Mouse (Mus musculus): ENCODE measurements at regions not wholly inside any gene's neighbourhood (a gene's known extent, or its start where the extent isn't known, plus 50 kb on each side); places are given as distances from the start of the nearest gene placed in this dataset.

DNA sequence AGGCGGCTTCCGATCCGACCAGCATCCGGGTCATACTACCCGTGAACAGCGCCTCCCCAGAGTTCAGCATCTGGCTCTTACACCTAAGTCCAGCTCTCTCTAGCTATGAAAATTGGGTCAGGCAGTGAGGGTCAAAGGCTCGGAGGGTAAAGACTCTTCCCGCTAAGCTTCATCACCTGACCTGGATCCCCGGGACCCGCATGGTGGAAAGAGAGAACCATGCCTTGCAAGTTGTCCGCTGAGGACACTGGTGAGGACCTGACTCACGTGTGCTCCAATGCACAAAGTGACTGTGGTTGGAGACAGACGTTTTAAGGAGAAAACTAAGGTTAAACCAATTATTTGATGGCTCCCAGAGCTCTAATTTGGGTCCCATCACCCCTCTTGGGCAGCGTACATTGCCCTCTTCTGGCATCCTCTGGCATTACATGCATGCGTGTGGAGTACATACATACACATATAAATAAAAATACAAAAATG lies 74.6 kb upstream of the Sall4 start:
- no peak for ATAC-seq
- TF ChIP-seq CTCF (IDR thresholded peaks at IDR 0.05): no peak
- CTCF ChIA-PET: no interaction called here
- DNase-seq (ENCODE audit: low read depth, low spot score): no peak
- POLR2A ChIA-PET: no interaction called here
- no peaks in the 10 kb centered on the region for H3K27me3 ChIP-seq
- in situ Hi-C loops (cut with MboI; ENCODE audit: low pct_unique_long_range_greater_than_20kb): no loop called here

DNA sequence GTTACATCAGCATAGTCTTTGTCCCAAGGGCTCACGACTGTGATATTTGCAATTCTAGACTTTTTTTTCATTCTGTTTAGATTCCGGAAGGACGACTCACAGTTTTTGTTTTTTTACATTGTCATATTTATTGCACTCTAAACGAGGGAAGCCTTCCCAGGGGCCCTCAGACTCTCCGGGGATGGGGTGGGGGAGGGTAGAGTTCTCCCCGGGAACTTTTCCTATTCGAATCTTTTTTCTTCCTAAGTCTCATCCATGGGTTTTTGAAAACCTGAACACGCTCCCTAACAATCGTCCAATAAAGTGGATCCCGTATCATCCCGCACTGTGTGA lies 73.9 kb upstream of the Sall4 start:
- DNase-seq (ENCODE audit: low read depth, low spot score) (no peak), ATAC-seq (no peak)
- in situ Hi-C loops (cut with MboI; ENCODE audit: low pct_unique_long_range_greater_than_20kb): no loop called here
- TF ChIP-seq CTCF (IDR thresholded peaks at IDR 0.05): no peak
- POLR2A ChIA-PET: no interaction called here
- H3K27me3 ChIP-seq: no peaks in the 10 kb centered on the region
- CTCF ChIA-PET: no interaction called here

DNA sequence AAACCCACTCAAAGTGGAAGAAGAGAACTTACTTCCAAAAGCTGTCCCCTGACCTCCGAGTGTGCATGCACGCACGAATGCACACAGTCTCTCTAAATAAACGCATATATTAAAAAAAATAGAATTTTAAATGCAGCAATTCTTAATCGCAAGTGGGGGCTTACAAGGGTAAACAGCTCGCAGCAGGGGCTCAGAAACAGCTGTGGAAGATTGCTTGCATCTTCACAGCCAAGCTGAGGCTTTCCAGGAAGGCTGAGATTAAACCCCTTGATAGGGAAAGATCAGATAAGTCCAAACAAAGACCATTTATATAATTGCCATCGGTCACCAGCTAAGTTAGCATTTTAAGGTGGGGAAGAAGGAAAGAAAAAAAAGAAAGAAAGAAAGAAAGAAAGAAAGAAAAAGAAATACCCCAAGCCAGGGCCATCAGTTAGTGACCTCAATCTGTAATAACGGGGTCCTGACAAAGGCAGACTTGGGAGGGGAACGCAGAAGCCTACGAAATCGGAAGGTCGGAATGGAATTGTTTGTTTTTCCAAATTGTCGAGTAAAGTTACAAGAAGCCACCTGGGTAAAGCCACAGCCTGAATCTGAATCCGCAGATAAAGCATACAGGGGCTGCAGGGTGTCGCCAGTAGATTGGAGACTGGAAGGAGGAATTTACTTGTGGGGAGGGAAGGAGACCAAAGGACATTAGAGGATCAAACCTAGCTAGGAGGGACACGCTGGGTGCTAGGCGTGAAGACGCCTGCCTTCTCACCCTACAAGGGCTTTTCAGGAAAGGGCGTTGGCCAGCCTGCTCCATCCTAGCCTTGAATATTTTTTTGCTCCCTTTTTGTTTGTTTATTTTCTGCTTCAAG lies 73.3 kb upstream of the Sall4 start:
- ATAC-seq: no peak
- TF ChIP-seq CTCF (IDR thresholded peaks at IDR 0.05): no peak
- POLR2A ChIA-PET: no interaction called here
- DNase-seq (ENCODE audit: low read depth, low spot score): no peak
- in situ Hi-C loops (cut with MboI; ENCODE audit: low pct_unique_long_range_greater_than_20kb): no loop called here
- CTCF ChIA-PET: no interaction called here
- no peaks in the 10 kb centered on the region for H3K27me3 ChIP-seq

DNA sequence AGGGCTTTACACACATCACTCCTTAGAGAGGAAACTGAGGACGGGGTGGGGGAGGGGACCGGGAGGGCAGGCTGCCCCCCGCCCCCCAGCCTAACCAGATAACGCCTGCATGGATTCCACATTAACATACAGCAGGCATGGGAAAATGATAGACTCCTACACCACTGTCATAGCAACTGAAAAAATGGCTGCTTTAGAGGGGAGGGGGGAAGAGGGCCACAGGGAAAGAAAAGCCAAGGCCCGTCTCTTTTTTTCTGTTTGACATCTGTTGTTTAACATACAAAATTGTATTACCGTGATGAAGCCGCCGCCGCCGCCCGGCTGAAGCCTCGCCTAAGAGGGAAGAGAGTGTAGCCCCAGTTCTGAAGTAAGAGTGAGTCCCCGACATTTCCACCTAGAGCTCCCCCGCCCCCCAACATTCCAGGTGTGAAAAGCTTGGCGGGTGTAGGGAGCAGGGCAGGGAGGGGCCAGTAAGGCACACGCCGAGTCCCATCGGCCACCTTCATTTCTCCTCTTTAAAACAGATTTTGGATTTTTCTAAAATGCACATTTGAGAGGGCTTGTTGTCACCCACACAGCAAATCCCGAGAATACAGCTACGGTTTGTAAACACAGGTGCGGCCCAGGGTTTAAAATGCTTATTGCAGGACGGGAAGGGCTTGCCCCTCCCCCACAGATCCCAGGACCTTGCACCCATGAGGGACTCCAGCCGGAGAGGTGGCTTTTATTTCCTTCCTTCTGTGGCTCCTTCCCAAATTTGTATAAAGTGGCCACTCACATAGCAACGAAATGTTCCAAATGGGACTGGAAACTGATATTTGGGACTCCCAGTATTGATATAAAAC lies 72.3 kb upstream of the Sall4 start:
- ChIA-PET POLR2A (no interaction called here), CTCF (no interaction called here)
- H3K27me3 ChIP-seq: no peaks in the 10 kb centered on the region
- ATAC-seq (no peak), DNase-seq (ENCODE audit: low read depth, low spot score) (no peak)
- in situ Hi-C loops (cut with MboI; ENCODE audit: low pct_unique_long_range_greater_than_20kb): no loop called here
- no peak for TF ChIP-seq CTCF (IDR thresholded peaks at IDR 0.05)

DNA sequence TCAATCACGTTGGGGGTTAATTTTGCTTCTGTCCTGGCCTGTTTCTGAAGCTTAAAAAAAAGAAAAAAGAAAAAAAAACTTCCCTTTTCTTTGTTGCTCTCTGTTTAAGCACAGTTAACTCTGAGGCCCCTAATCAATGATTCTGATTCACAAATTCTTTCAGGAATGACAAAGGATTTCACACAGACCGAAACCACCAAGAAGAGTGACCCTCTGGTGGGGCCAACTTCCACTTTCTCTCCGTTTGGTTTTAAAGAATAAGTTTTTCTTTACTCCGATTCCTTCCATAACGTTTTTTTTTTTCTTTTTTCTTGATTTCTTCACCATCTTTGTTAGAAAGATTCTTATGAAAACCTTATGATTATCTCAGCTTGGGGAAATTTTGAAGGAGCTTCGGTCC lies 71.5 kb upstream of the Sall4 start:
- TF ChIP-seq CTCF (IDR thresholded peaks at IDR 0.05): no peak
- ATAC-seq: no peak
- in situ Hi-C loops (cut with MboI; ENCODE audit: low pct_unique_long_range_greater_than_20kb): no loop called here
- no peak for DNase-seq (ENCODE audit: low read depth, low spot score)
- ChIA-PET POLR2A (no interaction called here), CTCF (interaction anchor here (0.9 kb wide), 1 partner anchor 12 kb away, joined by 3 read pairs; no protein-coding TSS in a partner anchor)
- no peaks in the 10 kb centered on the region for H3K27me3 ChIP-seq

DNA sequence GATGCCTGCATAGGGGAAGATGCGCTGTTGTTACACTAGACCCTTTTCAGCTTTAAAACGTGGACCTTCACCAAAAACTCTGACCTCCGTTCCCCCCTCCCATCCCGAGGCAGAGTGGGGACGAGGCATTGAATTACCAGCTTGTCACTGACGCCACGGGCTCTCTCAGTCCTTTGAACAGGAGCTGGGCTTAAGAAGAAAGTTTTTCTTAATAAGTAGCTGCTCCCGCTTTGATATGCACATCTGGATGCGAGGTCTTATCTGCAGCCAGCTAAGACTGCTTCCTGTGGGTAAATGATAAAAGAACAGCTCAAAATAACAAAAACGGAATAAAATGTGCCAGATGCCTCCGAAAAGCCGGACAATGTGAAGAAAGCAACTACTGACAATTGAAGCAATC lies 70.9 kb upstream of the Sall4 start:
- ChIA-PET POLR2A (no interaction called here), CTCF (interaction anchor here (0.9 kb wide), 1 partner anchor 13 kb away, joined by 3 read pairs; no protein-coding TSS in a partner anchor)
- no peak for TF ChIP-seq CTCF (IDR thresholded peaks at IDR 0.05)
- H3K27me3 ChIP-seq: no peaks in the 10 kb centered on the region
- DNase-seq (ENCODE audit: low read depth, low spot score) (no peak), ATAC-seq (no peak)
- in situ Hi-C loops (cut with MboI; ENCODE audit: low pct_unique_long_range_greater_than_20kb): no loop called here

DNA sequence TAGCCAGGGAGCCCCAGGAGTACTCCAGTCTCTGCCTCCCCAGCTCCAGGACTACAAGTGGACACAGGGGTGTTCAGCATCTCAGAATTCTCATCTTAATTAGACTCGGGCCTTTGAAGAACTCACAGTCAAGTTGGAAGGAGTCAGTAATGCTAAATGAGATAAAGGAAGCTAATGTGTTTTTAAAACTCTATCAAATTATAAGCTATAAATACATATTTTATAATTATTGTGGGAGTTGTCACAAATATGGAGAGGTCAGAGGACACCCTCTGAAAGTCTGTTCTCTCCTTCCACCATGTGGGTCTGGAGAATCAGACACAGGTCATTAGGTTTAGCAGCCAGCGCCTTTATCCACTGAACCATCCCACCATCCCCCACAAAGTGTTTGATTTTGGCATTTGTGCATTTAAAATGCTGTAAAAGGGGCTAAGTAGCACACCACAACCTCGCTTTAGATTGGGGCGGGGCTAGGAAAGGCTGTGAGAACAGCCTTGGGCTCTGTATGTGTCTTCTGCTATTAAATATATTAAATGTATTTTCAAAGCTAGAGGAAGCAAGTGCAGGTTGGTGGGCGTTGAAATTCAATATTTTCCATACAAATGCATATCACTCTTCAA lies 70.3 kb upstream of the Sall4 start:
- no peak for TF ChIP-seq CTCF (IDR thresholded peaks at IDR 0.05)
- in situ Hi-C loops (cut with MboI; ENCODE audit: low pct_unique_long_range_greater_than_20kb): no loop called here
- CTCF ChIA-PET: no interaction called here
- no peak for ATAC-seq
- no peaks in the 10 kb centered on the region for H3K27me3 ChIP-seq
- POLR2A ChIA-PET: no interaction called here
- no peak for DNase-seq (ENCODE audit: low read depth, low spot score)

DNA sequence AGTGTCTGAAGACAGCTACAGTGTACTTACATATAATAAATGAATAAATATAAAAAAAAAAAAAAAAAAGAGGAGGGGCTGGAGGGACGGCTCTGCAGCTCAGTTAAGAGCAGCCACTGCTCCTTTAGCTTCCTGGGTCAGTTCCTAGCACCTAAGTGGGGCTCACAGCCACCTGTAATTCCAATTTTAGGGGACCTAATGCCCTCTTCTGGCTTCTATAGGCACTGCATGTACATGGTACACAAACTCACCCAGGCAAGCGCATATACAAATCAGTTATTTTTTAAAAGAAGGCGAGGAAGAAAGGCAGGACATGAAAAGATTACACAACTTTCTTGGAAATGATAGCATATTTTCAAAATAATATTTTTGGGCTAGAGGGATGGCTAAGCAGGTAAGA lies 67.0 kb upstream of the Sall4 start:
- in situ Hi-C loops (cut with MboI; ENCODE audit: low pct_unique_long_range_greater_than_20kb): no loop called here
- TF ChIP-seq CTCF (IDR thresholded peaks at IDR 0.05): no peak
- ATAC-seq (no peak), DNase-seq (ENCODE audit: low read depth, low spot score) (no peak)
- ChIA-PET POLR2A (no interaction called here), CTCF (interaction anchor here (1.2 kb wide), 1 partner anchor 14 kb away, joined by 3 read pairs; no protein-coding TSS in a partner anchor)
- H3K27me3 ChIP-seq: no peaks in the 10 kb centered on the region

DNA sequence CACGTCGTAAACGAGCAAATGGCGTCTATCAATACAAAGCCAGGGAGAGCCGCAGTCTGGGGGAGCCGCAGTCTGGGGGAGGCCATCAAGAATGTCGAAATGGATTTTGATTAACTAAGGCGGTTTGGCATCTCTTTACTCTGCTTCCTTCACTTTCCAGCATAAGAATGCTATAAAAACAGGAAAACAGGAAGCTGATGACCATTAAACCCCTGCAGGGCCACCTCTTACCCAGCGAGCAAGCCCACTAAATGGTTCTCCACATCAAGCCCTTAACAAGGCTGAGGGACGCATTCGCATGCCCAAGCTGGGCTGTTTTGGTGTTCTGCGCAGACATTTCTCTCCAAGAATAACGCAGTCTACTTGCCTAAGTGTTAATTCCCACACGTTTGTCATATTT lies 64.0 kb upstream of the Sall4 start:
- H3K27me3 ChIP-seq: no peaks in the 10 kb centered on the region
- ChIA-PET CTCF (no interaction called here), POLR2A (no interaction called here)
- in situ Hi-C loops (cut with MboI; ENCODE audit: low pct_unique_long_range_greater_than_20kb): no loop called here
- DNase-seq (ENCODE audit: low read depth, low spot score) (no peak), ATAC-seq (no peak)
- no peak for TF ChIP-seq CTCF (IDR thresholded peaks at IDR 0.05)

DNA sequence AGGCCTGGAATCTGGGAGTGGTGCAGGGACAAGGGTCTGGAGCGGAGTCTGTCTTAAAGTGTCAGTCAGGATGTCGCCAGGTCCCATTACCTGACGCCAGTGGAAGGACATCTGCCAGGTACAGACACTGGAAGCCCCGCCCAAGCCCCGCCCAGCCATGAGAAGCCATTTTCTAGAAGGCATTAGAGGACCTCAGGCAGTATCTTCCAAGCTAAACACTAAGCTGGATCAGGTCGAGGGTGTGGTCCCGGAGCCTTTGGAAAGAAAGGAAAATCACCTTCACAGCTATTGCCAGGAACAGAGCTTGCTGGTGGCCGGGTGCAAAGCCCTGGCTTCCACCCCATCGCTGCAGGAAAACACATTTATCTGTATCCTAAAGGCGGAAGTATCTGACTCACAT lies 52.9 kb upstream of the Sall4 start:
- H3K27me3 ChIP-seq: peaks cover 24% of the 10 kb centered on the region
- POLR2A ChIA-PET: no interaction called here
- CTCF ChIA-PET: interaction anchor here (1.0 kb wide), 1 partner anchor 15 kb away, joined by 3 read pairs; no protein-coding TSS in a partner anchor
- in situ Hi-C loops (cut with MboI; ENCODE audit: low pct_unique_long_range_greater_than_20kb): no loop called here
- TF ChIP-seq CTCF (IDR thresholded peaks at IDR 0.05): no peak
- DNase-seq (ENCODE audit: low read depth, low spot score) (no peak), ATAC-seq (no peak)

Measured in Patski (cell line).